Mouse (Mus musculus): ENCODE results near the gene Pard3.

GRCm38 (mm10) chr8:127264691-127265470 is 201.2 kb downstream of the Pard3 start:
- TF ChIP-seq CTCF (IDR thresholded peaks at IDR 0.05; ENCODE audit: extremely low read depth, insufficient read depth, low read length) (no peak), POLR2A (IDR thresholded peaks at IDR 0.05; ENCODE audit: extremely low read depth, insufficient read depth, low read length) (no peak)
